Mouse (Mus musculus) cerebellum, postnatal 25 days (tissue): ENCODE measurements at regions not wholly inside any gene's neighbourhood (a gene's known extent, or its start where the extent isn't known, plus 50 kb on each side); places are given as distances from the start of the nearest gene placed in this dataset.

Source experiments
- DNase-seq, 2 experiments: peaks; one replicate each; pipeline ENCODE4 v3.0.0; 2021; ENCODE audit warnings: mixed read lengths in 2 of 2

- DNase-seq, result peak; percentile 6 to 29
Observed at GRCm38 (mm10) chr8:49015200-49015599, 171.4 kb upstream of the Tenm3 start.

GRCm38 (mm10) chr8:49006236-49006965 lies 162.7 kb upstream of the Tenm3 start:
- no peak for DNase-seq

GRCm38 (mm10) chr8:48981667-48982066 lies 137.9 kb upstream of the Tenm3 start:
- no peak for DNase-seq

- DNase-seq, result no peak
Observed at GRCm38 (mm10) chr8:48980755-48981154, 137.0 kb upstream of the Tenm3 start.

- no peak for DNase-seq
Observed at GRCm38 (mm10) chr8:48970655-48971054, 126.9 kb upstream of the Tenm3 start.

GRCm38 (mm10) chr8:48964929-48965328 lies 121.2 kb upstream of the Tenm3 start:
- no peak for DNase-seq

GRCm38 (mm10) chr8:48957614-48958013 lies 113.9 kb upstream of the Tenm3 start:
- no peak for DNase-seq

GRCm38 (mm10) chr8:48951412-48951811 lies 107.7 kb upstream of the Tenm3 start:
- no peak for DNase-seq

GRCm38 (mm10) chr8:48944177-48944576 lies 100.4 kb upstream of the Tenm3 start:
- DNase-seq, result no peak

GRCm38 (mm10) chr8:48937144-48937543 lies 93.4 kb upstream of the Tenm3 start:
- DNase-seq, result no peak

- DNase-seq, result no peak
Observed at GRCm38 (mm10) chr8:48927135-48927534, 83.4 kb upstream of the Tenm3 start.

GRCm38 (mm10) chr8:48915275-48915674 lies 71.5 kb upstream of the Tenm3 start:
- no peak for DNase-seq

- no peak for DNase-seq
Observed at GRCm38 (mm10) chr8:48912842-48913241, 69.1 kb upstream of the Tenm3 start.

- no peak for DNase-seq
Observed at GRCm38 (mm10) chr8:48901668-48902406, 58.1 kb upstream of the Tenm3 start.

GRCm38 (mm10) chr8:48896687-48897086 lies 52.9 kb upstream of the Tenm3 start:
- DNase-seq, result no peak

- no peak for DNase-seq
Observed at GRCm38 (mm10) chr8:48896251-48896650, 52.5 kb upstream of the Tenm3 start.

- no peak for DNase-seq
Observed at GRCm38 (mm10) chr8:48895586-48895985, 51.8 kb upstream of the Tenm3 start.
